Mouse (Mus musculus) leukemia stem cell, adult 10-12 weeks (primary cell): ENCODE data around the gene Myo16. TPM values are rescaled to one million over a fixed set of nuclear protein-coding genes. Genes with fewer than 3 reads are reported as not detected.

Experiments used
- polyA plus RNA-seq: library from polyadenylated mRNA; stranded (reverse); fragments of >175 nt; gene quantifications from 2 replicates; pipeline ENCODE4 v1.2.3, GENCODE M21; 2012; ENCODE audit warnings: low replicate concordance

Gene Myo16
- polyA plus RNA-seq, result not detected in 2 replicates

DNA sequence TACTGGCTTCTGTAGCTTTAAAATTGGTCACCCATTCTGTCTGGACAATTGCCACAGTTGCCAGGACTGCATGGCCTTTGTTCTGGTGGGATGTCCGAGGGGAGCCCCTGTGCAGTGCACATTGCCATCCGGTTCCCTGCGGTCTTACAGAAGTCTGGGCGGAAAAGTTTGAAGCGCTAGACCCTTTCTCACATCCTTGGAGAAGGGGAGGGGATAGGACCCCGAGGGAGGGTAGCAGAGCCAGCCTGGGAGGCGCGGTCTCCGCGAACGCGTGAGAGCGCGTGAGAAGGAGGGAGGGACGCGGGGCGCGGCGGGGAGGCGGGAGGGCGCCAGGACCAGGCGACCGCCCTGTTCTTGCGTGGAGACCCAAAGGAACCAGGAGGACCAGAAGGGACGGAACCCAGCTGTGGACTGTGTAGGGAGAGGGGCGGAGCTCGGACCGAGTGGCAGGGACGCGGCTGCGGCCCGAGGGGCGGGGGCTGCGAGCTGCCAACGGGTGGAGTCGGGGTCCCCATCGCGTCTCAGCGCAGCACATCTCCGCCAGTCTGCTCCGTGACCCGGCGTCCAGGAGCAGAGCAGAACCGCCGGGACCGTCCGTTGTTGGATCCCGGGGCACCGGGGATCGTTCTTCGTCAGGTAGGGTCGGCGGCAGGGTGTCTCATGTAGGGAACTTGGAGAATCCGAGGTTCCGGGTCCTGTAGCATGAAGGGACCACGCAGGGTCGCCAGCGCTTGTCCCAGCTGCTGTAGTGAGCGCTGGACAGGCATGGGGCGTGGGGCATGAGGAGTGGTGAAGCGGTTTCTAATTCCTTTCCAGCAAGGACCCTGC lies at the start of gene Myo16:
Myo16 (plus strand) TSS at position 301 of the 828 bp plus-strand sequence.

Other genes with a start within 250 kb of the Myo16 start
- 0.10 and 0.81 TPM in 2 replicates for gene Lig4, start 176.2 kb upstream of the Myo16 start, polyA plus RNA-seq
- 0.96 and 1.4 TPM in 2 replicates for gene Abhd13, start 176.2 kb upstream of the Myo16 start, polyA plus RNA-seq
- gene Tnfsf13b, start 147.4 kb upstream of the Myo16 start, polyA plus RNA-seq, result 0.19 and 0.28 TPM in 2 replicates